Mouse (Mus musculus): ENCODE results near the gene Rph3al.

DNA sequence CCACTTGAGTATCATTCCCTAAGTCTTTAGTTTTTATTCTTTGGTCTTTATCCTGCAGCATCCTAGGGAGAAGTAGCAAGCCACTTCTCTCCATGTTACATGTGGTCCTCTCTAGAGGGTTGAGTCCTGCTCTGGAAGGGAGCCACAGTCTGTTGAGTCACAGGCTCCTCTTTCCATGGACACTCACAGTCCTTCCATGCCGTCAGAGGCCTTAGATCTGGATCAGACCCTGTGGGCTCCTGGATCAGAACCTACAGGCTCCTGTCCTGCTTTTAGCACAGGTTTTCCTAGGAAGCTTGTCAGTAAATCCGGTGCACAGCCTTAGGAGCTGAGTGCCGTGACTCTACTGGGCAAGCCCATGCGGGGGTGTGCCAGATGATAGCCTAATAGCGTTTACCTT is 4.9 kb downstream of the Rph3al start:
- no peak for TF ChIP-seq ZC3H11A (IDR thresholded peaks at IDR 0.05; ENCODE audit: borderline replicate concordance, low read depth, low read length)
- no peak for TF ChIP-seq HCFC1 (IDR thresholded peaks at IDR 0.05; ENCODE audit: borderline replicate concordance, insufficient read depth, low read length)
- TF ChIP-seq CHD2 (IDR thresholded peaks at IDR 0.05; ENCODE audit: low read depth, low read length): no peak
- TF ChIP-seq MAFK (IDR thresholded peaks at IDR 0.05; ENCODE audit: insufficient read depth, low read depth, low read length): no peak
